Mouse (Mus musculus) cerebellum, postnatal 4 days (tissue): ENCODE measurements at regions not wholly inside any gene's neighbourhood (a gene's known extent, or its start where the extent isn't known, plus 50 kb on each side); places are given as distances from the start of the nearest gene placed in this dataset.

Experiments
- DNase-seq, 2 experiments: peaks; one replicate each; pipeline ENCODE4 v3.0.0; 2022; ENCODE audit warnings: low spot score in 2 of 2, mixed read lengths in 1 of 2

GRCm38 (mm10) chr11:71513067-71513350, 236.7 kb upstream of the Wscd1 start:
- peak in 1 of 2 experiments; percentile 24 for DNase-seq

- no peak for DNase-seq
Measured at GRCm38 (mm10) chr11:71515264-71515663, 234.5 kb upstream of the Wscd1 start.

- DNase-seq = no peak
Measured at GRCm38 (mm10) chr11:71517377-71517776, 232.3 kb upstream of the Wscd1 start.

- no peak for DNase-seq
Measured at GRCm38 (mm10) chr11:71527691-71528090, 222.0 kb upstream of the Wscd1 start.

- no peak for DNase-seq
Measured at GRCm38 (mm10) chr11:71528588-71528987, 221.1 kb upstream of the Wscd1 start.

- no peak for DNase-seq
Measured at GRCm38 (mm10) chr11:71541178-71541845, 208.4 kb upstream of the Wscd1 start.

GRCm38 (mm10) chr11:71557412-71557811, 192.3 kb upstream of the Wscd1 start:
- DNase-seq = no peak

GRCm38 (mm10) chr11:71564831-71565230, 184.9 kb upstream of the Wscd1 start:
- no peak for DNase-seq

GRCm38 (mm10) chr11:71576801-71577200, 172.9 kb upstream of the Wscd1 start:
- DNase-seq = no peak

GRCm38 (mm10) chr11:71581775-71582174, 167.9 kb upstream of the Wscd1 start:
- DNase-seq = no peak

GRCm38 (mm10) chr11:71591014-71591413, 158.7 kb upstream of the Wscd1 start:
- no peak for DNase-seq

- no peak for DNase-seq
Measured at GRCm38 (mm10) chr11:71594250-71594847, 155.4 kb upstream of the Wscd1 start.

GRCm38 (mm10) chr11:71597709-71598108, 152.0 kb upstream of the Wscd1 start:
- no peak for DNase-seq

GRCm38 (mm10) chr11:71610782-71611181, 138.9 kb upstream of the Wscd1 start:
- no peak for DNase-seq

GRCm38 (mm10) chr11:71615526-71615925, 134.2 kb upstream of the Wscd1 start:
- DNase-seq = no peak

GRCm38 (mm10) chr11:71625501-71626191, 124.1 kb upstream of the Wscd1 start:
- DNase-seq = no peak

GRCm38 (mm10) chr11:71636111-71636510, 113.6 kb upstream of the Wscd1 start:
- no peak for DNase-seq

GRCm38 (mm10) chr11:71636785-71637184, 112.9 kb upstream of the Wscd1 start:
- no peak for DNase-seq

- DNase-seq = no peak
Measured at GRCm38 (mm10) chr11:71642886-71643285, 106.8 kb upstream of the Wscd1 start.

GRCm38 (mm10) chr11:71651756-71652380, 97.9 kb upstream of the Wscd1 start:
- no peak for DNase-seq

- DNase-seq = no peak
Measured at GRCm38 (mm10) chr11:71652381-71652775, 97.3 kb upstream of the Wscd1 start.

GRCm38 (mm10) chr11:71658346-71658745, 91.4 kb upstream of the Wscd1 start:
- DNase-seq = no peak
